Mouse (Mus musculus) stomach, embryonic 16.5 days (tissue): Measurements from ENCODE around the gene Arntl2. TPM values are rescaled to one million over a fixed set of nuclear protein-coding genes. Genes with fewer than 3 reads are reported as not detected.
A peak's percentile ranks its signal among the peaks of the same experiment; 100 is the strongest.
"Not testable (repeated sequence)": the region's sequence is repeated elsewhere in the genome, so short reads cannot be mapped to it uniquely, and the experiment has no call there.

Experiments
- ATAC-seq: fragments of 200-750 bp; cut with Nextera tagmentation; 2 replicates; pipeline ENCODE4 v1.8.0; 2017; ENCODE audit warnings: moderate number of reproducible peaks, moderate TSS enrichment; ENCODE audit not compliant: insufficient read depth, low FRiP score
- H3K27ac ChIP-seq: fragments of 300-500 bp; sonication (generic); 2 replicates; pipeline ENCODE4 v1.5.1; 2014; ENCODE audit warnings: low read length
- H3K27me3 ChIP-seq: fragments of 300-500 bp; sonication (generic); 2 replicates; pipeline ENCODE4 v1.6.1; 2014; ENCODE audit warnings: low read length, control low read depth, mixed read lengths; ENCODE audit not compliant: control insufficient read depth, insufficient read depth
- H3K36me3 ChIP-seq: fragments of 300-500 bp; sonication (generic); 2 replicates; pipeline ENCODE4 v1.6.1; 2014; ENCODE audit warnings: low read length; ENCODE audit not compliant: control insufficient read depth, insufficient read depth
- H3K4me1 ChIP-seq: fragments of 300-500 bp; sonication (generic); 2 replicates; pipeline ENCODE4 v1.6.1; 2014; ENCODE audit warnings: low read length, control low read depth, mixed read lengths; ENCODE audit not compliant: control insufficient read depth, insufficient read depth
- H3K4me2 ChIP-seq: fragments of 300-500 bp; sonication (generic); 2 replicates; pipeline ENCODE4 v1.6.1; 2014; ENCODE audit warnings: low read depth, low read length, mixed read lengths
- H3K4me3 ChIP-seq: fragments of 300-500 bp; sonication (generic); replicated peaks from 2 replicates; pipeline ENCODE4 v1.5.1; 2014; ENCODE audit warnings: mild to moderate bottlenecking, low read length
- H3K9ac ChIP-seq: fragments of 300-500 bp; sonication (generic); 2 replicates; pipeline ENCODE4 v1.6.1; 2014; ENCODE audit warnings: low read length
- H3K9me3 ChIP-seq: fragments of 300-500 bp; sonication (generic); replicated peaks from 2 replicates; pipeline ENCODE4 v1.6.1; 2016; ENCODE audit warnings: low read length, control low read depth; ENCODE audit not compliant: control insufficient read depth
- WGBS: fragments of 180-500 bp; shearing (Covaris S2); extraction: QIAGEN DNeasy Blood & Tissue Kit; methylation state at CpG from one replicate; pipeline ENCODE4 v1.1.7; 2014; 5-methylcytosine and 5-hydroxymethylcytosine counted together
- polyA plus RNA-seq: library from polyadenylated mRNA; unstranded; fragments of >200 nt; fragmentation: Nextera tagmentation; extraction: Ambion mirVana; gene quantifications from 2 replicates; pipeline ENCODE4 v1.2.1, GENCODE M21; 2015

Gene Arntl2
- polyA plus RNA-seq, 1 experiment from 2014 or later, result 7.5 TPM

DNA sequence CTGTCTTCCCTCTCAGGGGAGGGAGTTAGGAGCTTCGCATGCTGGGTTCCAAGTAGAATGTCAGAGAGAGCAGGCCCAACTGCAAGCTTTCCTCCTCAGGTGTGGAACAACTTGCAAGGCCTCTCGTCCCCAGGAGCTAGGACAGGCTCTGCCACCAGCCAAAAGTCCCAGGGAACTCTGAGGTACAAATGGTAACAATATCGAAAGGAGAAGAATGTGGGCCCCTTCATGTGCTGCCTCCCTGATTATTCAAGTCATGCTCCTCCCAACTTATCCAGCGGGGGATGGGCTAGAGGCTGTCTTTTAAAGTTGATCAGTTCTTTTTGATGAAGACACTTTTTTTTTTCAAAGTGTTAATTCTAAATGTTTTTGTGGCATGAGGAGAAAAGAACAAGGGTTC is 54.2 kb downstream of the Arntl2 start, which contains the start of gene Smco2:
Gene Smco2 (plus strand): TSS at position 55 of the 400 bp plus-strand sequence.
- Histone ChIP-seq H3K4me2 (no peak within 1 kb of the TSS), H3K9ac (no peak within 1 kb of the TSS), H3K27me3 (no peaks in the 10 kb centered on the region), H3K9me3 (peaks cover under 1% of the 10 kb centered on the region; the same call in 1 of the 2 replicates), H3K4me3 (no peak within 1 kb of the TSS), H3K36me3 (no peaks in the 10 kb centered on the region), H3K27ac (no peak within 1 kb of the TSS), H3K4me1 (no peaks in the 10 kb centered on the region)
- no peak for ATAC-seq
- 73% methylated on average over 4 of the region's 4 CpGs for WGBS

DNA sequence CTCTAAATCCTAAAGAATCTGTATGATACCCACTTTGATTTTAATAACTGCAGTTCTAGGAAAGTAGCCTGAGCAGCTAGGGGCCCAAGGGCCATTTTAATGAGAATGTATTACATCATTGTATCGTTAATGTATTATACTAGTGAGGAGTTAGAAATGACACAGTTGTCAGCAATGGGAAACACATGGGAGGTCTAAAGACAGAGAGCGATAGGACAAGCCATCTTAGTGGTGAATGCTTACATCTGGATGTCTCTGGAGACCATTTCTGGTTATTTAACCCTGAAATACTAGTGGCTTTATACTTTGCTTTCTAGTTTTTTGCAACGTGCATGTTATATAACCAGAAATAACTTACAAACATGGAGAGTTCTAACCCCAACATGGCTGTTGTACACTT is 56.1 kb downstream of the Arntl2 start:
- H3K27me3 ChIP-seq, result no peaks in the 10 kb centered on the region
- H3K9ac ChIP-seq, result no peak overlapping the region
- H3K4me1 ChIP-seq, result no peaks in the 10 kb centered on the region
- no peak overlapping the region for H3K27ac ChIP-seq
- H3K4me3 ChIP-seq, result no peak overlapping the region
- 65% methylated on average over 3 of the region's 3 CpGs for WGBS
- H3K9me3 ChIP-seq, result peaks cover 3% of the 10 kb centered on the region; the same call in 1 of the 2 replicates
- no peak for ATAC-seq
- H3K4me2 ChIP-seq, result no peak overlapping the region
- H3K36me3 ChIP-seq, result no peaks in the 10 kb centered on the region

DNA sequence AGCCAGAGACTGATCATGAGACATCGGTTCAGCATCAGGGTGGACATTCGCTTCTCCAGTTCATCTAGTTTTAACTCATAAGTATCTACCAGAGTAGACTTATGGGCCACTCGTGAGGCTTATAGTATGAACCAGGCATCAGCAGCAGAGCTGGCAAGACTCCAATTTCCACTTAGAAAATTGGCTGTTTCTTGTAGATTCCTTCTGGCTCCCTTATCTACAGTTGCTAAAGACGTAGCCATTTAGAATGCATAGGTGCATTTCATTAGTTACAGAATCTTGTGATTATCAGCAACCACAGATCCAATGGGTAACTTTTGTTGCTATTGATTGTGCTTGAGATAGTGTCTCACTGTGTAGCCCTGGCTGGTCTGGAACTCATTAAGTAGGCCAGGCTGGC is 56.9 kb downstream of the Arntl2 start:
- no peak overlapping the region for H3K4me3 ChIP-seq
- ATAC-seq, result no peak
- H3K9ac ChIP-seq, result no peak overlapping the region
- peaks cover 3% of the 10 kb centered on the region; the same call in 1 of the 2 replicates for H3K9me3 ChIP-seq
- no peak overlapping the region for H3K27ac ChIP-seq
- no peaks in the 10 kb centered on the region for H3K4me1 ChIP-seq
- whole genome bisulfite sequencing, result 58% methylated on average over 4 of the region's 4 CpGs
- H3K36me3 ChIP-seq, result no peaks in the 10 kb centered on the region
- no peaks in the 10 kb centered on the region for H3K27me3 ChIP-seq
- no peak overlapping the region for H3K4me2 ChIP-seq

DNA sequence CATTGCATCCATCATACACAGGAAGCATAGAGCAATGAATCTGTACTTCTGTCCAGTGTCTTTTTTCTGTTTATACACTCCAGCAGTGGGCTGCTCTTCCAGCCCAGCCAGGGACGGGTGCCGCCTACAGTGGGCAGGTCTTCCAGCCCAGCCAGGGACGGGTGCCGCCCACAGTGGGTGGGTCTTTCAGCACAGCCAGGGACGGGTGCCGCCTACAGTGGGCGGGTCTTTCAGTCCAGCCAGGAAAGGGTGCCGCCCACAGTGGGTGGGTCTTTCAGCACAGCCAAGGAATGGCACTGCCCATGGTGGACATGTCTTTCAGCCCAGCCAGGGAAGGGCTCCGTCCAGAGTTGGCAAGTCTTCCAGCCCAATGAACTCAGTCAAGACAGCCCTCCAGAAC is 59.3 kb downstream of the Arntl2 start:
- Histone ChIP-seq H3K27me3 (no peaks in the 10 kb centered on the region), H3K27ac (no peak overlapping the region), H3K36me3 (no peaks in the 10 kb centered on the region), H3K9ac (no peak overlapping the region), H3K4me3 (no peak overlapping the region), H3K9me3 (peaks cover 3% of the 10 kb centered on the region; the same call in 1 of the 2 replicates), H3K4me2 (no peak overlapping the region), H3K4me1 (no peaks in the 10 kb centered on the region)
- 93% methylated on average over 9 of the region's 9 CpGs for WGBS
- peak; percentile 67; the same call in 1 of the 2 replicates for ATAC-seq

DNA sequence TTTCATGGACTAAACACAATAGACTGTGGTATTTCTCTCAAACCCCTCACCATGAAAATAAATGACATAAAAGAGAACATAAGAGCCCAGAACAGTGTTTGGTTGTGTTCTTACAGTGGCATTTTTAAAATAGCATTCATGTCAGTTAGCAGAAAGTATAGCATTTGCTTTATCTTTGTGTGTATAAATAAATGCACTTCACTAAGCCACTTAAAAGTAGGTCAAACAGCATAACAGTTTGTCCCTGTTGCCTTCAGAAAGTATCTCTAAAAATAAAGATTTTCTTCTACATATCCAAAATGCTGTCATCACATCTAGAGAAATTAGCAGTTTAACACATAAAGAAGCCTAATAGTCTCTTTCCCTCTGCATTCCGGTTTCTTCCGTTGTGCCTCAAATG is 61.5 kb downstream of the Arntl2 start:
- 94% methylated on average over 2 of the region's 2 CpGs for WGBS
- H3K9me3 ChIP-seq, result peaks cover 3% of the 10 kb centered on the region; the same call in 1 of the 2 replicates
- no peak overlapping the region for H3K4me3 ChIP-seq
- H3K27me3 ChIP-seq, result no peaks in the 10 kb centered on the region
- no peak for ATAC-seq
- no peaks in the 10 kb centered on the region for H3K36me3 ChIP-seq
- no peak overlapping the region for H3K4me2 ChIP-seq
- H3K27ac ChIP-seq, result no peak overlapping the region
- H3K9ac ChIP-seq, result no peak overlapping the region
- no peaks in the 10 kb centered on the region for H3K4me1 ChIP-seq

DNA sequence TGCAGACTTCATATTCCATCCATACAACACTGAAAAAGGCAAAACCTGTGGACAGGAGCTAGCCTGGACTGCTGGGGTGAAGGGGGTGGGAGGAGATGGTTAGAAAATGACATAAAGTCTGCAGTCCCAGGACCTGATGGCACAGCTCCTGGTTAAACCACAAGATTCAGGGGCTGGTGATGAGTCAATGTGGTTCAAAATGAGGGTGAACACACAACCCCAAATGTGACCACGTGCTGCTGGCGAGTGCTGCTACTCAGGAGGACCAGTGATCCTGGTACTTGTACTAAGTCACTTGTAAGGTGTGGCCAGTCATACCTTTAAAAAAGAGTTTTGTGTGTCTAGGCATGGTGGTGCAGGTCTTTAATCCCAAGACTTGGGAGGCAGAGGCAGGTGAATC is 67.3 kb downstream of the Arntl2 start:
- H3K27me3 ChIP-seq, result no peaks in the 10 kb centered on the region
- H3K9ac ChIP-seq, result no peak overlapping the region
- no peak overlapping the region for H3K27ac ChIP-seq
- no peaks in the 10 kb centered on the region for H3K36me3 ChIP-seq
- no peak overlapping the region for H3K4me2 ChIP-seq
- no peak for ATAC-seq
- H3K9me3 ChIP-seq, result no peaks in the 10 kb centered on the region; the same call in 1 of the 2 replicates
- no peak overlapping the region for H3K4me3 ChIP-seq
- WGBS, result 82% methylated on average over 2 of the region's 2 CpGs
- H3K4me1 ChIP-seq, result no peaks in the 10 kb centered on the region

DNA sequence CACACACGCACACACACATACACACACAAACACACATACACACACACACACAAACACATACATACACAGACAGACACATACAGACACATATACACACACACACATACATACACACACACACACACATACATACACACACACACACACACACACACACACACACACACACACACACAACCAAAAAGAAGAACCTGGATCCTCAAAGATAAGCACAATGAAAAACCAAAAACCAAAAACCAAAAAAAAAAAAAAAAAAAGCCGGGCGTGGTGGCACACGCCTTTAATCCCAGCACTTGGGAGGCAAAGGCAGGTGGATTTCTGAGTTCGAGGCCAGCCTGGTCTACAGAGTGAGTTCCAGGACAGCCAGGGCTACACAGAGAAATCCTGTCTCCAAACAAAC is 68.5 kb downstream of the Arntl2 start:
- not testable (repeated sequence) for ATAC-seq, H3K27ac ChIP-seq, H3K27me3 ChIP-seq, H3K9ac ChIP-seq, H3K36me3 ChIP-seq, H3K4me1 ChIP-seq, H3K9me3 ChIP-seq, H3K4me2 ChIP-seq, H3K4me3 ChIP-seq
- 80% methylated on average over 3 of the region's 5 CpGs for WGBS

DNA sequence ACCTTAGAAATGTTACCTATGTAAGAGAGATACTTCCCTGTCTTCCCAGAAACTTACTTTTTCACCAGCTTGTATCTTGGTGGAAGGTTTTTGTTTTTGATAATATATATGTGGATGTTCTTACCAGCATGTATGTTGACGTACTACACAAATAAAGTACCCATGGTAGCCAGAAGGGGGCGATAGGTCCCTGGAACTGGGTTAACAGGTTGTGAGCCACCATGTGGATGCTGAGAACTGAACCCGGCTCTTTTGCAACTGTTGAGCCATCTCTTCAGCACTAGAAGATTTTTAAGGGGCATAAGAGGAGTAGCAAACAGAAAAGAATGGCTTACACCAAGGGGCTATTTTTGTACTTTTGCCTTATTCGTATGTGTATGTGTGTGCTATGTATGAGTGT is 69.8 kb downstream of the Arntl2 start:
- no peak overlapping the region for H3K4me2 ChIP-seq
- ATAC-seq, result no peak
- no peaks in the 10 kb centered on the region; the same call in 1 of the 2 replicates for H3K9me3 ChIP-seq
- no peak overlapping the region for H3K9ac ChIP-seq
- no peak overlapping the region for H3K4me3 ChIP-seq
- WGBS, result 85% methylated on average over 4 of the region's 4 CpGs
- H3K27ac ChIP-seq, result no peak overlapping the region
- no peaks in the 10 kb centered on the region for H3K4me1 ChIP-seq
- H3K27me3 ChIP-seq, result no peaks in the 10 kb centered on the region
- no peaks in the 10 kb centered on the region for H3K36me3 ChIP-seq

DNA sequence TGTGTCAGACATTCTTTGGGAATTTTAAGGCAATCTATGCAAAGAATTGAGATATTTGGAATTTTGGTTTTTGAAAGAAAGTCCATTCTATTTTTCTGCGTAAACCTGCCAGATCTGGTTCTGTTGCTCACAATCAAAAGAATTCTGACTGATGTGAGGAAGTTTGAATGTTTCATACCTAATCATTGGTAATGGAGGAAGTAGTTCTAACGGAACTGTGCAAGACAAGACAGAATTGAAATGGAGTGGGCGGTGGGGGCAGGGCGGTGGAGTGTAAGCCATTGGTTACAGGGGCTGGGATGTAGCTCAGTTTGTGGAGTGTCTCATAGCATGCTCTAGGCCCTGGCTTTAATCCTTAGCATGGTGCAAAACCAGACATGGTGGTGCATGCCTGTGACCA is 76.1 kb downstream of the Arntl2 start:
- H3K9ac ChIP-seq, result no peak overlapping the region
- WGBS, result 85% methylated on average over 4 of the region's 4 CpGs
- no peak overlapping the region for H3K4me3 ChIP-seq
- no peak overlapping the region for H3K27ac ChIP-seq
- no peak for ATAC-seq
- H3K9me3 ChIP-seq, result peaks cover 3% of the 10 kb centered on the region
- H3K4me2 ChIP-seq, result no peak overlapping the region
- H3K36me3 ChIP-seq, result no peaks in the 10 kb centered on the region
- H3K27me3 ChIP-seq, result no peaks in the 10 kb centered on the region
- no peaks in the 10 kb centered on the region for H3K4me1 ChIP-seq

DNA sequence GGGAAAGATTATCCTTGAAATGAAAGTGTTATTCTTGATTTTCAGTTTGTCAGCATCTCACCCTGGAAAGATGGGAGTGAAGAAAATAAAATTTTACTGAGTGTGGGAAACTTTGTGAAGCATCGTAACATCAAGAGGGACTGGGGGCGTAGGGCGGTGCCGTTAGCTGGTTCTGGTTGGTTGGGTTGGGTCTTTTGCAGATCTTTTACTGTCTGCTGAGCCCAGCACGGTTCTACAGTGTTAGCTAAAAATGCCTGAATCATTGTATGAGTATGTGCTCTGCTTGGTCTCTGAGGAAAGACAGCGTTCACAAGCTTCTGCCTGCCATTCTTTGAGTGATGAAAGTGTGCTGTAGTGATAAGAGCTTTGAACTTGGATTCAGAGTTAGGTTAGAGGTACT is 78.6 kb downstream of the Arntl2 start:
- H3K27ac ChIP-seq, result no peak overlapping the region
- no peak overlapping the region for H3K9ac ChIP-seq
- no peak overlapping the region for H3K4me2 ChIP-seq
- no peaks in the 10 kb centered on the region for H3K27me3 ChIP-seq
- no peak overlapping the region for H3K4me3 ChIP-seq
- peaks cover 6% of the 10 kb centered on the region for H3K9me3 ChIP-seq
- no peak for ATAC-seq
- no peaks in the 10 kb centered on the region for H3K4me1 ChIP-seq
- H3K36me3 ChIP-seq, result no peaks in the 10 kb centered on the region
- 86% methylated on average over 6 of the region's 6 CpGs for WGBS
